Mouse (Mus musculus): ENCODE data around the gene Lce1a2. TPM values are rescaled to one million over a fixed set of nuclear protein-coding genes. Genes with fewer than 3 reads are reported as not detected.

Gene Lce1a2
- polyA plus RNA-seq, 1 experiment from 2014 or later: not detected

- Histone ChIP-seq H3K27ac (ENCODE audit: low read depth, low read length) (no peak overlapping the region), H3K9me3 (ENCODE audit: control insufficient read depth, low read length) (no peaks in the 10 kb centered on the region), H3K27me3 (ENCODE audit: control insufficient read depth, insufficient read depth, low read length) (no peaks in the 10 kb centered on the region), H3K36me3 (ENCODE audit: control insufficient read depth, insufficient read depth, low read length) (no peaks in the 10 kb centered on the region), H3K9ac (ENCODE audit: low read length) (no peak overlapping the region), H3K4me1 (ENCODE audit: control insufficient read depth, insufficient read depth, low read length) (no peaks in the 10 kb centered on the region), H3K4me3 (ENCODE audit: low read depth, low read length) (no peak overlapping the region), H3K4me2 (no peak overlapping the region)
- WGBS: 92% methylated on average over 15 of the region's 15 CpGs
- DNase-seq (ENCODE audit: low spot score, missing footprints) (no peak), ATAC-seq (ENCODE audit: low FRiP score) (no peak)
These were observed 30.3 kb downstream of the Lce1a2 start for GRCm38 (mm10) chr3:92639854-92640253.

- ATAC-seq (ENCODE audit: low FRiP score): no peak
- DNase-seq (ENCODE audit: low spot score, missing footprints): no peak
These were observed 31.5 kb downstream of the Lce1a2 start for GRCm38 (mm10) chr3:92638653-92638991.

GRCm38 (mm10) chr3:92637745-92638652, 32.1 kb downstream of the Lce1a2 start:
- 78% methylated on average over 1 of the region's 1 CpGs for WGBS
- H3K4me1 ChIP-seq (ENCODE audit: control insufficient read depth, insufficient read depth, low read length): no peaks in the 10 kb centered on the region
- ATAC-seq (ENCODE audit: low FRiP score): no peak
- no peaks in the 10 kb centered on the region for H3K9me3 ChIP-seq (ENCODE audit: control insufficient read depth, low read length)
- DNase-seq (ENCODE audit: low spot score, missing footprints): no peak
- H3K36me3 ChIP-seq (ENCODE audit: control insufficient read depth, insufficient read depth, low read length): no peaks in the 10 kb centered on the region
- no peak overlapping the region for H3K4me2 ChIP-seq
- no peak overlapping the region for H3K27ac ChIP-seq (ENCODE audit: low read depth, low read length)
- no peak overlapping the region for H3K4me3 ChIP-seq (ENCODE audit: low read depth, low read length)
- no peaks in the 10 kb centered on the region for H3K27me3 ChIP-seq (ENCODE audit: control insufficient read depth, insufficient read depth, low read length)
- H3K9ac ChIP-seq (ENCODE audit: low read length): no peak overlapping the region

More at GRCm38 (mm10) chr3:92638653-92638991, 31.5 kb downstream of the Lce1a2 start:
- Histone ChIP-seq H3K4me3 (ENCODE audit: low read depth, low read length) (no peak overlapping the region), H3K27me3 (ENCODE audit: control insufficient read depth, insufficient read depth, low read length) (no peaks in the 10 kb centered on the region), H3K4me2 (no peak overlapping the region), H3K9ac (ENCODE audit: low read length) (no peak overlapping the region), H3K27ac (ENCODE audit: low read depth, low read length) (no peak overlapping the region), H3K4me1 (ENCODE audit: control insufficient read depth, insufficient read depth, low read length) (no peaks in the 10 kb centered on the region), H3K36me3 (ENCODE audit: control insufficient read depth, insufficient read depth, low read length) (no peaks in the 10 kb centered on the region), H3K9me3 (ENCODE audit: control insufficient read depth, low read length) (no peaks in the 10 kb centered on the region)
- WGBS: 81% methylated on average over 3 of the region's 3 CpGs

DNA sequence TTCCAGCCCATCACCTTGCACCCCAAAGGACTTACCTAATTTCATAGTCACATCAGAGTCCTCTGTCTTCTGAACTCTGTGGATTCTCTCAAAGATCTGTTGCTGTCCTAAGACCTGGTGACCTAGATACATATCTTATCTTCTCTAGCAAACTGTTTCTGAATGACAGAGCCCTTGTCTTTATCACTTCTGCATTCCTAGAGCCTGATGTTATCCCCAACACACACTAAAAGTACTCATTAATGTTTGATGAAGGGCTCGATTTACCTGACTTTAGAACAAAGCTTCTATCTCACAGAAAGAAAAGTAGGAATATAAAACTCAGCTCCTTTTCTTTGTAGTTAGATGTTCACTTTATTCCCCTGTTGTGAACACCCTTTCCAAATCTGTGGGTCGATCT, 48.6 kb downstream of the Lce1a2 start, which contains the start of gene Lce6a:
Gene Lce6a (minus strand): TSS at position 101 of the 400 bp plus-strand sequence.
- H3K4me3 ChIP-seq (ENCODE audit: low read depth, low read length): no peak within 1 kb of the TSS
- no peak within 1 kb of the TSS for H3K4me2 ChIP-seq
- no peaks in the 10 kb centered on the region for H3K27me3 ChIP-seq (ENCODE audit: control insufficient read depth, insufficient read depth, low read length)
- DNase-seq (ENCODE audit: low spot score, missing footprints) (no peak), ATAC-seq (ENCODE audit: low FRiP score) (no peak)
- WGBS: 86% methylated on average over 2 of the region's 2 CpGs
- no peaks in the 10 kb centered on the region for H3K9me3 ChIP-seq (ENCODE audit: control insufficient read depth, low read length)
- no peak within 1 kb of the TSS for H3K9ac ChIP-seq (ENCODE audit: low read length)
- H3K36me3 ChIP-seq (ENCODE audit: control insufficient read depth, insufficient read depth, low read length): no peaks in the 10 kb centered on the region
- H3K27ac ChIP-seq (ENCODE audit: low read depth, low read length): no peak within 1 kb of the TSS
- no peaks in the 10 kb centered on the region for H3K4me1 ChIP-seq (ENCODE audit: control insufficient read depth, insufficient read depth, low read length)

Other genes with a start within 250 kb of the Lce1a2 start
- 6.5 and 6.8 TPM in 2 replicates for gene Gm9774, start 240.9 kb downstream of the Lce1a2 start, polyA plus RNA-seq (2014; fragmentation: Nextera tagmentation; extraction: Ambion mirVana)
- gene Sprr2k, start 237.7 kb downstream of the Lce1a2 start, polyA plus RNA-seq (2014; fragmentation: Nextera tagmentation; extraction: Ambion mirVana): not detected in 2 replicates
- not detected in 2 replicates for gene Sprr1b, start 231.5 kb downstream of the Lce1a2 start, polyA plus RNA-seq (2014; fragmentation: Nextera tagmentation; extraction: Ambion mirVana)
- gene Sprr3, start 211.6 kb downstream of the Lce1a2 start, polyA plus RNA-seq (2014; fragmentation: Nextera tagmentation; extraction: Ambion mirVana): not detected in 2 replicates
- not detected in 2 replicates for gene Sprr1a, start 184.4 kb downstream of the Lce1a2 start, polyA plus RNA-seq (2014; fragmentation: Nextera tagmentation; extraction: Ambion mirVana)
- not detected in 2 replicates for gene Sprr4, start 169.8 kb downstream of the Lce1a2 start, polyA plus RNA-seq (2014; fragmentation: Nextera tagmentation; extraction: Ambion mirVana)
- not detected in 2 replicates for gene 2310046K23Rik, start 135.8 kb downstream of the Lce1a2 start, polyA plus RNA-seq (2014; fragmentation: Nextera tagmentation; extraction: Ambion mirVana)
- gene Ivl, start 96.6 kb downstream of the Lce1a2 start, polyA plus RNA-seq (2014; fragmentation: Nextera tagmentation; extraction: Ambion mirVana): not detected in 2 replicates
- not detected in 2 replicates for gene Smcp, start 81.3 kb downstream of the Lce1a2 start, polyA plus RNA-seq (2014; fragmentation: Nextera tagmentation; extraction: Ambion mirVana)
- gene 2210017I01Rik, start 62.8 kb downstream of the Lce1a2 start, polyA plus RNA-seq (2014; fragmentation: Nextera tagmentation; extraction: Ambion mirVana): not detected in 2 replicates
- not detected in 2 replicates for gene Lce6a, start 48.7 kb downstream of the Lce1a2 start, polyA plus RNA-seq (2014; fragmentation: Nextera tagmentation; extraction: Ambion mirVana)
- not detected in 2 replicates for gene Lce1a1, start 22.0 kb downstream of the Lce1a2 start, polyA plus RNA-seq (2014; fragmentation: Nextera tagmentation; extraction: Ambion mirVana)
- gene Lce1b, start 13.4 kb downstream of the Lce1a2 start, polyA plus RNA-seq (2014; fragmentation: Nextera tagmentation; extraction: Ambion mirVana): not detected in 2 replicates
- gene Lce1c, start 8.9 kb upstream of the Lce1a2 start, polyA plus RNA-seq (2014; fragmentation: Nextera tagmentation; extraction: Ambion mirVana): not detected in 2 replicates
- not detected in 2 replicates for gene Lce1d, start 16.9 kb upstream of the Lce1a2 start, polyA plus RNA-seq (2014; fragmentation: Nextera tagmentation; extraction: Ambion mirVana)
- not detected in 2 replicates for gene Lce1e, start 38.8 kb upstream of the Lce1a2 start, polyA plus RNA-seq (2014; fragmentation: Nextera tagmentation; extraction: Ambion mirVana)
- gene Lce1f, start 50.0 kb upstream of the Lce1a2 start, polyA plus RNA-seq (2014; fragmentation: Nextera tagmentation; extraction: Ambion mirVana): not detected in 2 replicates
- not detected in 2 replicates for gene Gm38119, start 68.8 kb upstream of the Lce1a2 start, polyA plus RNA-seq (2014; fragmentation: Nextera tagmentation; extraction: Ambion mirVana)
- gene Lce1g, start 82.0 kb upstream of the Lce1a2 start, polyA plus RNA-seq (2014; fragmentation: Nextera tagmentation; extraction: Ambion mirVana): not detected in 2 replicates
- gene Lce1h, start 94.8 kb upstream of the Lce1a2 start, polyA plus RNA-seq (2014; fragmentation: Nextera tagmentation; extraction: Ambion mirVana): not detected in 2 replicates
- gene Lce1i, start 108.6 kb upstream of the Lce1a2 start, polyA plus RNA-seq (2014; fragmentation: Nextera tagmentation; extraction: Ambion mirVana): not detected in 2 replicates
- not detected in 2 replicates for gene Lce1j, start 120.2 kb upstream of the Lce1a2 start, polyA plus RNA-seq (2014; fragmentation: Nextera tagmentation; extraction: Ambion mirVana)
- gene Lce1k, start 137.6 kb upstream of the Lce1a2 start, polyA plus RNA-seq (2014; fragmentation: Nextera tagmentation; extraction: Ambion mirVana): not detected in 2 replicates
- not detected in 2 replicates for gene Kprp, start 156.9 kb upstream of the Lce1a2 start, polyA plus RNA-seq (2014; fragmentation: Nextera tagmentation; extraction: Ambion mirVana)
- not detected in 2 replicates for gene Lce1l, start 181.0 kb upstream of the Lce1a2 start, polyA plus RNA-seq (2014; fragmentation: Nextera tagmentation; extraction: Ambion mirVana)
- not detected in 2 replicates for gene 2310050C09Rik, start 199.9 kb upstream of the Lce1a2 start, polyA plus RNA-seq (2014; fragmentation: Nextera tagmentation; extraction: Ambion mirVana)